Mouse (Mus musculus) embryonic facial prominence, embryonic 12.5 days (tissue): Measurements from ENCODE around the gene Otor. TPM values are rescaled to one million over a fixed set of nuclear protein-coding genes. Genes with fewer than 3 reads are reported as not detected.

Experiments used
- polyA plus RNA-seq: library from polyadenylated mRNA; unstranded; fragments of >200 nt; fragmentation: Nextera tagmentation; extraction: Ambion mirVana; gene quantifications from 2 replicates; pipeline ENCODE4 v1.2.1, GENCODE M21; 2016

Otor gene
- polyA plus RNA-seq, 1 experiment from 2014 or later = 22.4 TPM

Other genes starting within 250 kb of the Otor start
- gene Kif16b, start 176.9 kb upstream of the Otor start, polyA plus RNA-seq = 11.3 and 11.4 TPM in 2 replicates
- gene Snrpb2, start 15.4 kb upstream of the Otor start, polyA plus RNA-seq = 92.7 and 105 TPM in 2 replicates